Mouse (Mus musculus): ENCODE results near the gene Ppp1r9b. TPM values are rescaled to one million over a fixed set of nuclear protein-coding genes. Genes with fewer than 3 reads are reported as not detected.
A peak's percentile ranks its signal among the peaks of the same experiment; 100 is the strongest.
"Not testable (repeated sequence)": the region's sequence is repeated elsewhere in the genome, so short reads cannot be mapped to it uniquely, and the experiment has no call there.

The Ppp1r9b gene
- total RNA-seq, 2 experiments from 2014 or later, result 18.3 to 25.7 TPM

DNA sequence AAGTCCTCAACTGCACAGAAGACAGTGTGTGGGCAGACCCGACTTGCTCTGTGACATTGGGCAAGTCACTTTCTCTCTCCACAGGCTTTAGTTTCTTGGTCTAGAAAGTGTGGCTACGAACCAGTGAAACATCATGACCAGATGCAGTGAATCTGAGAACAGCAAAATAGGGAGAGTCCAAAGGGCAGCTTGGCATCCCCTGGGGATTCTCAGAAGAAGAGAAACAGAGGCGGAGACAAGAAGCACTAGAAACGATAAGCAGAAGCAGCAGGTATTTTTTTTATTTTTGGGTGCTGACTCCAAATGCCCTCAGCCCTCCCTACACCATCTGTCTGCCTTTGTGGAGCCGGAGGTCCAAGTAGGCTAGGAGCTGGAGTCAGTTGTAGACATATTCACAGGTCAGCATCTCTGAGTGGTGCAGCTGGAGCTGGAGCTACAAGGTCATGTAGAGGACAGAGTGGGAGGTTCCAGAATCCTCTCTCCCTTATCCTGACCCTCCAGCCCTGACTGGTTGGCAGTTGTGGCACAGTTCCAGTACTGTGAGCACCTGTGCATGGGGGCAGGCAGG is 28.2 kb upstream of the Ppp1r9b start:
- no peak for DNase-seq
- Histone ChIP-seq H3K4me3 (no peak overlapping the region), H3K27ac (peak overlapping the region; percentile 57)
- intact Hi-C loops (cut with DNase I), result no loop called here
- no peak for TF ChIP-seq CTCF (IDR thresholded peaks at IDR 0.05)

DNA sequence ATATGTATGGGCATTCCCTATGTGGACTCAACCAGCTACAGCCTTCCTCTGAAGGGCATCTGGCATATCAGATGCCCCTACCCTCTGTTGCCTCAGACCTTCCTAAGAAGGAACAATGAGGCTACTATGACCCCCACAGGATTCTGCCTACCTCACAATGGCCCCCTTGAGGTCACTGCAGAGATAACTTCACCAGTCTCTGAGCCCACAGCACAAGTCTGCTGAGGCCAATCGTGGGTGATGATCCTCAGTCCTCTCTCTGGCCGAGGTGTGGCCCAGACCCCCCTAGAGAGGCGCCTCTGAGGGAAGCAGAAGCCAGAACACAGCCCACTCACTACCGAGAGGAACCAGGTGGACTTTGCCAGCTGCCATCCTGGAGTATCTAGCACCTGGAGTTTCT is 23.4 kb upstream of the Ppp1r9b start, which contains the start of gene Hils1:
Gene Hils1 (plus strand): TSS at position 175 of the 400 bp plus-strand sequence.
- DNase-seq, result no peak
- Histone ChIP-seq H3K4me3 (no peak within 1 kb of the TSS), H3K27ac (no peak within 1 kb of the TSS)
- TF ChIP-seq CTCF (IDR thresholded peaks at IDR 0.05), result no peak
- intact Hi-C loops (cut with DNase I), result no loop called here

DNA sequence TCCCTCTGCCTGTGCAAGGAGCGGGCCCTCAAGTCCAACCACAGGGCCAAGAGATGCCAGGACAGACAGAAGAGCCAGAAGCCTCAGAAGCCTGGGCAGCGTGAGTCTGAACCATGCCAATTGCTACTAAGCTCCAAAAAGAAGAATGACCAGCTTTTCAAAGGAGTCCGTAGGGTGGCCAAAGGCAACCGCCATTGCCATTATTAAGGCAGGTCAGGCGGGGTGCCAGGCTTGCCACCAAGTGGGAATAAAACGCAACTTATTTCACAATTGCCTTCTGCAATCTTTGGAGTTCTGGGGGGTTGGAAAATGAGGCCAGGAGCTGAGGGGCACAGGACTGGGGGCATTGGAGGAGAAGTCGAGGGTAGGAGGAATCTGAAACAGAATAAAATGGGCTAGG is 22.6 kb upstream of the Ppp1r9b start:
- DNase-seq, result no peak
- TF ChIP-seq CTCF (IDR thresholded peaks at IDR 0.05), result no peak
- no peak overlapping the region for H3K27ac ChIP-seq
- intact Hi-C loops (cut with DNase I), result no loop called here
- H3K4me3 ChIP-seq, result no peak overlapping the region

DNA sequence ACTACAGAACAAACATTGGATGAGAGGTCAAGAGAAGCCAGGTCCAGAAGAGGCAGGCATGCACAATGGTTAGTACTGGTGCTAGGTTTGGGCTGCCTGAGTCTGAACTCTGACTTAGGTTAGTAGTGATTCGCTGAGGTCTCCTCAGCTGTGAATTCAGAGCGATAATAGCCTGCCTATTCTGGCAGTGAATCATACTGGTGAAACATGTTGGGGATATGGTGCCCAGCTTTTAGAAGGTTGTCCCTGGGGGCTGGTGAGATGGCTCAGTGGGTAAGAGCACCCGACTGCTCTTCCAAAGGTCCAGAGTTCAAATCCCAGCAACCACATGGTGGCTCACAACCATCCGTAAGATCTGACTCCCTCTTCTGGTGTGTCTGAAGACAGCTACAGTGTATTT is 21.1 kb upstream of the Ppp1r9b start:
- not testable (repeated sequence) for H3K4me3 ChIP-seq, DNase-seq, H3K27ac ChIP-seq
- intact Hi-C loops (cut with DNase I), result loop anchor here (1.0 kb wide), 1 partner anchor 30 kb away; no protein-coding TSS in a partner anchor

DNA sequence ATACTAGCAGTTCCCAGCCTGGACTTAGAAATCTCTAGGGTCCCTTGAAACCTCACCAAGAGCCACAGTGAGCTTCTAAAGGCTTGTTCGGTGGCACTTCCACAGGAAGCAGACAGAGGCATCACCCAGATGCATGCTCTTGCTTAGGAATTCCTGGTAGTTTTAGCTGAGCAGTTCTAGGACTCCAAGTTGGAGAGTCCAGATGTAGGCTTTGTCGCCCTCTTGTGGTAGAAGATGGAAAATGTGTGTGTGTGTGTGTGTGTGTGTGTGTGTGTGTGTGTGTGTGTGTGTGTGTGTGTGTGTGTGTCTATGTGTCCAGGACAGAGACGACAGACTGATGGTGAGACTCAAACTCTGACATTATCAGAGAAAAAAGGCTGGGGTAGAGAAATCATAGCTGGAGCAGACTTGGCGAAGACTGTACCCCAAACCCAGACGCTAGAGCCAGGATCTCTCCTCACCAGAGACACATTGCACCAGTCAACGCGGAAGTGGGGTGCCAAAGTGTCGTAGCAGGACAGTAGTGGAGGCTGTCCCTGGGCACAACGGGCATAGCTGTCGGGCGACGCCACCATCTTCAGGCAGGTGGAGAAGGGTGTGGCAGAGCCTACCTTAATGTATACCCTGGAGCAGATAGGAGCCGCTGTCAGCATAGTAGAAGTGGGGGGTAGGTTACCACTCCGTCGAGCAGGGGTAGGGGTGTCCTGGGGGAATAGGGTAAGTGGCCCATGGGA is 20.5 kb upstream of the Ppp1r9b start:
- Histone ChIP-seq H3K4me3 (no peak overlapping the region), H3K27ac (no peak overlapping the region)
- intact Hi-C loops (cut with DNase I), result loop anchor here (1.0 kb wide), 1 partner anchor 31 kb away; no protein-coding TSS in a partner anchor
- TF ChIP-seq CTCF (IDR thresholded peaks at IDR 0.05), result peak; percentile 71
- DNase-seq, result peak; percentile 76

DNA sequence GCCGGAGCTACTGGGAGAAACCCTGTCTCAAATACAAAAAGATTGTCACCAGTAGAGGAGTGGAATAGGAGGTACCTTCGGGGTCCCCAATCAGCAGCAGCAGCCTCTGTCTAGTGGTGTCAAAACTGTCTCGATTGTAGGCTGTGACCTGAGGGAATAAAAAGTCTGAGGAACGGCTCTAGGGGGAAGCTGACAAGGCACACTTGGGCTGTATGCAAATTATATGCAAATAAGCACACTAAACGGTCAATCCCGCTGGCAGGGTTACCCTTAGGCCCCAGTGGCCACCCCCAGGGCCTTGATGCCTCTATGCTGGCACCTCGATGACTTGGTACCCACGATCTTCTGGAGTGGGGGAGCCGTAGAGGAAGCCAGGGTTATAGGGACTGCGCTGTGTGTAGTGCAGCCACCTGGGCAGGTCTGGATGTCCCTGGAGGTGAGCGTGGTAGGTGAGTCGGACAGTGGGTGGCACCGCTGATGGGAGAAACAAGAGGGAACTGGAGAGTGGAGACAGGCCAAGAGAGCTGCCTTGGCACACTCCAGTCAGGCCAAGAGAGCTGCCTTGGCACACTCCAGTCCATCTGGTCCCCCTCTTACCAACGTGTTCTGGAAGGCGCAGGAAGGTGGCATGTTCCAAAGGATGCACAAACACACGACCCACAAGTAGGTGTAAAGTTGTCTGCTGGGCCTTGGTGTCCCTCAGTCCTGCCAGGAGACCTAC is 18.8 kb upstream of the Ppp1r9b start:
- no peak for DNase-seq
- Histone ChIP-seq H3K27ac (peak overlapping the region; percentile 97), H3K4me3 (peak overlapping the region; percentile 77)
- intact Hi-C loops (cut with DNase I), result no loop called here
- TF ChIP-seq CTCF (IDR thresholded peaks at IDR 0.05), result no peak

DNA sequence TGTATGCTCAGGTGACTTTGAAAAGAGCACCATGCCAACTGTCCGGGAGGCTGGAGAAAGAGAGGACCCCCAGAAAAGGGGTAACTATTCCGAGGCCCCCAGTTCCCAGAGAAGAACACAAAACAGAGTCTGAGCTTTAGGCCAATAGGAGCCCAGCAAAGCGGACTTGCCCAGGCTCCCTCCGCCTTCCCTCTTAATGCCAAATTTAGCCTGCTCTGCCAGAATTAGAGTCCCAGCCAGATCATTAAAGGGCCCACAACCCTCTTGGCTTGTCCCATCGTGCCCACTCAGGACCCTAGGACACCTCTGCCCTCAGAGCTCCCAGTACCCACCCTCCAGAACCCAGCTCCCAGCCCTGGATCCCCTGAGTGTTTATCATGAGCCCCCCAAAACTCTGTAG is 17.9 kb upstream of the Ppp1r9b start:
- Histone ChIP-seq H3K4me3 (peak overlapping the region; percentile 77), H3K27ac (peak overlapping the region; percentile 97)
- no peak for TF ChIP-seq CTCF (IDR thresholded peaks at IDR 0.05)
- DNase-seq, result peak; percentile 54
- intact Hi-C loops (cut with DNase I), result no loop called here

DNA sequence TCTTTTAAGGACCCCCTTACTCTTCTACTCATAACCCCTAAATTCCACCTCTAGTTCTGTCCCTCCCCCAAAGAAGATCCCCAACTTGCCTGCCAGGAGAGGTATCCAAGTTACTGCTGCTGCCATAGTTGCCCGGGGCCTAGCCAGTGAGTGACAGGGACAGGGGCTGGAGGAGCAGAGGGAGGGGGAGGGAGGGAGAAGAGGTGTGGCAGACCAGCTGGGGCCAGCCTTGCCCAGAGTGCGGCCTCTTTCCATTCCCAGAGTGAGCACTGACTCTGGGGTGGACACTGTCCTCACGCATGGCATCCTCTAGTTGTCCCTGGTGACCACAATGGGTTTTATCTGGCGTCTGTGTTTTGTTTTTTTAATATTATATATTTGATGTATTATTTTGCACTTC is 17.5 kb upstream of the Ppp1r9b start:
- DNase-seq, result peak; percentile 87
- peak overlapping the region; percentile 77 for H3K4me3 ChIP-seq
- peak overlapping the region; percentile 97 for H3K27ac ChIP-seq
- no peak for TF ChIP-seq CTCF (IDR thresholded peaks at IDR 0.05)
- intact Hi-C loops (cut with DNase I), result no loop called here

DNA sequence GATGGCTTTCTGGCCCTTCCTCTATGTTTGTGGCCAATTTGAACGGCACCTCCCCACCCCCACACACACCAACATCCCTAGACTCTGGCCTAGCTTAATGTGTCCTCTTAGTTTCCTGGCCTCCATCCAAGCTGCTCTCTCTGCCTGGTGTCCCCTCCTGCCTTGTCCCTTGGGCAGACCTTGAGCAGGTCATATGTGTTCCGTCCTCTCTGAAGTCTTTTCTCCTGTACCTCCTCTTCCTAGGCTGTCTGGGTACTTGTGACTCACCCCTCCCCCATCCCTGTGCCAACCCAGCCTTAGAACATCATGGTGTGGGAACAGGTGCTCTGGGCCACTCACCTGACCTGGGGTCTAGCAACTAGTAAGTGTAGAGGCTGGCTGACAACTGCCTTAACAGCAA is 15.9 kb upstream of the Ppp1r9b start:
- Histone ChIP-seq H3K4me3 (peak overlapping the region; percentile 75), H3K27ac (peak overlapping the region; percentile 97)
- no peak for TF ChIP-seq CTCF (IDR thresholded peaks at IDR 0.05)
- DNase-seq, result peak; percentile 70
- intact Hi-C loops (cut with DNase I), result no loop called here

DNA sequence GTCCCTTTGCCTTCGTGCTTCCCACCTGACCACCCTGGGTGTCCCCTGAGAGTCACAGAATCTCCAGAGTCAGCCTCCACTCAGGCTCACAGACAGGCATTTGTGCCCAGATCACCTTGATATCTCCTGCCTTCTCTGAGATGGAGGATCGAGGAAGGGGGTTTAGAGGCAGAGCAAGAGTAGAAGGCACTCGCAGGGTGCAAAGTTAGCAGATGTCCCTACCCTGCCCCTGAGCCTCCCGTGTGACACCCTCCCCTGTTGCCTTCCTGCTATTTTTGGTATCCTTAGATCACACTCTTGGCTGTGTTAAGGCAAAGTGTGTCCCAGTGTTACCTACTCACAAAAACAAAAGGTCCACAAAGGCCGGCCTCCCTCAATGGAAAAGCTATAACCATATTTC is 14.6 kb upstream of the Ppp1r9b start, which contains the start of gene Sgca:
Gene Sgca (minus strand): TSS at position 129 of the 400 bp plus-strand sequence.
- DNase-seq, result peak; percentile 63
- Histone ChIP-seq H3K27ac (peak within 1 kb of the TSS; percentile 97), H3K4me3 (peak within 1 kb of the TSS; percentile 75)
- TF ChIP-seq CTCF (IDR thresholded peaks at IDR 0.05), result no peak
- intact Hi-C loops (cut with DNase I), result no loop called here

DNA sequence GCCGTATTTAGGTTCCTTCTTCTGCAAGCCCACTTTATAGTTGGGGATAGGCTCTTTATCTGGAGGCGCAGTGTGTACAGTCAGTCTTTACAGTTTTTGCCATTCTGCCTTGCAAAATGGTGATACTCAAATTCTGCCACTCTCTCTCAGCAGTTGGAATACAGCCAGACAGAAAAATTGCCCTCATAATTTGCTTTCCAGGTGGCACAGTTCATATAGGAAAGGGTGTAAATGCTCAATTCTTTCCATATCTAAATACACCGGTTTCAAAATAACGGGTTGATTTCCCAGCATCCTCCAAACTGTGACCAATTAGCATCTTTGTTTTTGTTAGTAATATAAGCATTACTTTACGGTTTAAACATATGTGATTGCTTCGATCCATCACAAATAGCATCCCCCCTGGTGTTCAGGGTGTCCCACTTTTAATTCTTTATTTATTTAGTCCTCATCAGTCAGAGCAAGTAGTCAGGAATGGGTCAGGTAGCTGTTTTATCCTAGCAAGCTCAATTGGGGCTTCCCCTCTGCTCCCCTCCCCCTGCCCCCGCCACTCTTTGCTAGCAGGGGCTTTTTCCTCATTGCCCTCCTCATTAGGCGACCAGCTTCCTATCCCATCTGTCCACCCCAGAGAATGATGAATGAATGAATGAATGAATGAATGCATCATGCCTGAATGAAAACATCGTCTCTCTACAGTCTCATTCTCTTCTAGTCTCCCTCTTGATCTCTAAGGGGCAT is 12.5 kb upstream of the Ppp1r9b start:
- intact Hi-C loops (cut with DNase I), result loop anchor here (2.0 kb wide), 1 partner anchor 62 kb away; the partner anchor contains the start of gene Pdk2
- H3K4me3 ChIP-seq, result no peak overlapping the region
- DNase-seq, result no peak
- TF ChIP-seq CTCF (IDR thresholded peaks at IDR 0.05), result no peak
- peak overlapping the region; percentile 97; the same call in 1 of the 2 replicates for H3K27ac ChIP-seq

DNA sequence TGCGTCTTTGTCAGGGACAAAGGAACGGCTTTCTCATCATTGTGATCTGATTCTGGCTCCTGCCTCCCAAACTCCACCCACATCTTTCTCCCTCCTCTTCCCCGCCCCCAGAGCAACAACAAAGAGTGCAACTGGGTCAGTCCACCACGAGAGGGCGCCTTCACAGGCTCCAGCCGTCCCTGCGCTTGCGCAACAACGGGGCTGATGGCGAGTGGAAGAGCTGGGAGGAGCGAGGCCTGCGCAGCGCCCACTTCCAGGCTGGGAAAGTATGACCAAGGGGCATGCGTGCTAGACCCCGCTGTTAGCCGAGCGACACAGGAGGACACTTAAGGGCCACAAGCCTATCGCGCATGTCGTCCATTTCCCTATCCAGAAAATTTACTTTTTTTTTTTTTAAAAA is 11.9 kb upstream of the Ppp1r9b start:
- H3K4me3 ChIP-seq, result peak overlapping the region; percentile 65
- H3K27ac ChIP-seq, result peak overlapping the region; percentile 90
- TF ChIP-seq CTCF (IDR thresholded peaks at IDR 0.05), result peak; percentile 99
- DNase-seq, result peak; percentile 97
- intact Hi-C loops (cut with DNase I), result loop anchor here (1.0 to 2.0 kb wide), 2 partner anchors 22 to 62 kb away; partner anchors contain the start of gene Pdk2

Measured in gastrocnemius, adult 2 months (tissue).